Mouse (Mus musculus) forebrain, embryonic 11.5 days (tissue): ENCODE results near the gene Mlst8. TPM values are rescaled to one million over a fixed set of nuclear protein-coding genes. Genes with fewer than 3 reads are reported as not detected.
"Not testable (repeated sequence)": the region's sequence is repeated elsewhere in the genome, so short reads cannot be mapped to it uniquely, and the experiment has no call there.

ENCODE experiments used
- ATAC-seq: fragments of 200-750 bp; cut with Nextera tagmentation; replicated peaks from 2 replicates; pipeline ENCODE4 v1.8.0; 2017; ENCODE audit warnings: moderate TSS enrichment; ENCODE audit not compliant: low FRiP score
- DNase-seq: peaks from one replicate; pipeline ENCODE4 v3.0.0-alpha.2; 2017; ENCODE audit warnings: low spot score
- H3K27ac ChIP-seq: fragments of 300-500 bp; sonication (generic); 2 replicates; pipeline ENCODE4 v1.5.1; 2014; ENCODE audit warnings: low read depth, low read length
- H3K27me3 ChIP-seq: fragments of 300-500 bp; sonication (generic); 2 replicates; pipeline ENCODE4 v1.6.1; 2014; ENCODE audit warnings: mild to moderate bottlenecking, low read length, mixed read lengths; ENCODE audit not compliant: control insufficient read depth, insufficient read depth
- H3K36me3 ChIP-seq: fragments of 300-500 bp; sonication (generic); 2 replicates; pipeline ENCODE4 v1.6.1; 2014; ENCODE audit warnings: mild to moderate bottlenecking, low read length, moderate library complexity, mixed read lengths; ENCODE audit not compliant: control insufficient read depth, insufficient read depth
- H3K4me1 ChIP-seq: fragments of 300-500 bp; sonication (generic); replicated peaks from 2 replicates; pipeline ENCODE4 v1.6.1; 2014; ENCODE audit warnings: low read length, mixed read lengths; ENCODE audit not compliant: control insufficient read depth, insufficient read depth
- H3K4me2 ChIP-seq: fragments of 300-500 bp; sonication (generic); 2 replicates; pipeline ENCODE4 v1.6.1; 2014; ENCODE audit warnings: low read depth, mild to moderate bottlenecking, low read length, moderate library complexity, mixed read lengths; ENCODE audit not compliant: severe bottlenecking
- H3K4me3 ChIP-seq: fragments of 300-500 bp; sonication (generic); 2 replicates; pipeline ENCODE4 v1.5.1; 2014; ENCODE audit warnings: low read depth, low read length
- H3K9ac ChIP-seq: fragments of 300-500 bp; sonication (generic); 2 replicates; pipeline ENCODE4 v1.6.1; 2014; ENCODE audit warnings: low read length
- H3K9me3 ChIP-seq: fragments of 300-500 bp; sonication (generic); 2 replicates; pipeline ENCODE4 v1.6.1; 2016; ENCODE audit warnings: low read length, mixed read lengths; ENCODE audit not compliant: control insufficient read depth
- WGBS: fragments of 180-500 bp; shearing (Covaris S2); extraction: QIAGEN DNeasy Blood & Tissue Kit; methylation state at CpG from one replicate; pipeline ENCODE4 v1.1.7; 2014; 5-methylcytosine and 5-hydroxymethylcytosine counted together
- polyA plus RNA-seq: library from polyadenylated mRNA; unstranded; fragments of >200 nt; fragmentation: Nextera tagmentation; extraction: Ambion mirVana; gene quantifications from 2 replicates; pipeline ENCODE4 v1.2.1, GENCODE M21; 2014

The Mlst8 gene
- polyA plus RNA-seq, 1 experiment from 2014 or later: 34.0 TPM

- ATAC-seq (no peak), DNase-seq (no peak)
- Histone ChIP-seq H3K36me3 (peaks cover 4% of the 10 kb centered on the region; the same call in 1 of the 2 replicates), H3K9me3 (no peaks in the 10 kb centered on the region), H3K4me3 (no peak overlapping the region), H3K27me3 (no peaks in the 10 kb centered on the region), H3K4me1 (peaks cover 2% of the 10 kb centered on the region), H3K27ac (no peak overlapping the region), H3K9ac (no peak overlapping the region), H3K4me2 (no peak overlapping the region)
- 88% methylated on average over 14 of the region's 14 CpGs for WGBS
These were observed 49.5 kb downstream of the Mlst8 start for GRCm38 (mm10) chr17:24429201-24429983.

- ATAC-seq (no peak), DNase-seq (no peak)
- Histone ChIP-seq H3K27me3 (no peaks in the 10 kb centered on the region), H3K9ac (peak overlapping the region; percentile 90), H3K4me2 (peak overlapping the region; percentile 67), H3K27ac (peak overlapping the region; percentile 87), H3K4me1 (peaks cover 2% of the 10 kb centered on the region), H3K36me3 (peaks cover 16% of the 10 kb centered on the region), H3K4me3 (peak overlapping the region; percentile 71), H3K9me3 (no peaks in the 10 kb centered on the region)
- WGBS: 7% methylated on average over 8 of the region's 8 CpGs
These were observed 51.7 kb downstream of the Mlst8 start for GRCm38 (mm10) chr17:24427170-24427557.

- H3K9me3 ChIP-seq: no peaks in the 10 kb centered on the region
- peaks cover 2% of the 10 kb centered on the region for H3K4me1 ChIP-seq
- H3K36me3 ChIP-seq: peaks cover 16% of the 10 kb centered on the region
- peak within 1 kb of the TSS; percentile 71 for H3K4me3 ChIP-seq
- H3K9ac ChIP-seq: peak within 1 kb of the TSS; percentile 90
- WGBS: under 1% methylated on average over 48 of the region's 48 CpGs
- H3K27me3 ChIP-seq: no peaks in the 10 kb centered on the region
- peak; percentile 99 for ATAC-seq
- peak; percentile 96 for DNase-seq
- H3K4me2 ChIP-seq: peak within 1 kb of the TSS; percentile 67
- H3K27ac ChIP-seq: peak within 1 kb of the TSS; percentile 87
These were observed 52.3 kb downstream of the Mlst8 start, which contains the start of gene Eci1 for GRCm38 (mm10) chr17:24426471-24427169. TSS of gene Eci1 (plus strand) at chr17:24426641.

GRCm38 (mm10) chr17:24425905-24426304, 53.0 kb downstream of the Mlst8 start:
- no peak for DNase-seq
- 94% methylated on average over 7 of the region's 7 CpGs for WGBS

GRCm38 (mm10) chr17:24425326-24425725, 53.6 kb downstream of the Mlst8 start:
- 97% methylated on average over 5 of the region's 8 CpGs for WGBS
- not testable (repeated sequence) for H3K9me3 ChIP-seq, DNase-seq, H3K4me2 ChIP-seq, ATAC-seq, H3K4me1 ChIP-seq, H3K27ac ChIP-seq, H3K4me3 ChIP-seq, H3K27me3 ChIP-seq, H3K9ac ChIP-seq
- peaks cover 21% of the 10 kb centered on the region for H3K36me3 ChIP-seq

More at GRCm38 (mm10) chr17:24425905-24426304, 53.0 kb downstream of the Mlst8 start:
- no peaks in the 10 kb centered on the region for H3K27me3 ChIP-seq
- peaks cover 2% of the 10 kb centered on the region for H3K4me1 ChIP-seq
- H3K4me2 ChIP-seq: peak overlapping the region; percentile 67; the same call in 1 of the 2 replicates
- H3K4me3 ChIP-seq: no peak overlapping the region
- 0 out of 2 replicates have a peak, but pooled peaks have one; percentile 1 for ATAC-seq
- no peaks in the 10 kb centered on the region for H3K9me3 ChIP-seq
- peaks cover 18% of the 10 kb centered on the region for H3K36me3 ChIP-seq
- no peak overlapping the region for H3K9ac ChIP-seq
- no peak overlapping the region for H3K27ac ChIP-seq

- Histone ChIP-seq H3K36me3 (peaks cover 28% of the 10 kb centered on the region), H3K27ac (no peak overlapping the region), H3K9me3 (no peaks in the 10 kb centered on the region), H3K4me1 (peaks cover 2% of the 10 kb centered on the region), H3K9ac (no peak overlapping the region), H3K27me3 (no peaks in the 10 kb centered on the region), H3K4me2 (no peak overlapping the region), H3K4me3 (no peak overlapping the region)
- ATAC-seq (no peak), DNase-seq (no peak)
- 97% methylated on average over 5 of the region's 5 CpGs for WGBS
These were observed 54.4 kb downstream of the Mlst8 start for GRCm38 (mm10) chr17:24424489-24424888.

Other genes starting within 250 kb of the Mlst8 start
- gene Ccnf, start 227.6 kb downstream of the Mlst8 start, polyA plus RNA-seq: 117 and 120 TPM in 2 replicates
- not detected in 2 replicates for gene Abca17, start 128.0 kb downstream of the Mlst8 start, polyA plus RNA-seq
- gene Abca3, start 127.1 kb downstream of the Mlst8 start, polyA plus RNA-seq: 12.9 and 14.6 TPM in 2 replicates
- gene Rnps1, start 64.5 kb downstream of the Mlst8 start, polyA plus RNA-seq: 441 and 443 TPM in 2 replicates
- gene Eci1, start 52.4 kb downstream of the Mlst8 start, polyA plus RNA-seq: 59.7 and 68.7 TPM in 2 replicates
- 2.7 and 3.3 TPM in 2 replicates for gene Dnase1l2, start 36.0 kb downstream of the Mlst8 start, polyA plus RNA-seq
- gene E4f1, start 8.8 kb downstream of the Mlst8 start, polyA plus RNA-seq: 28.8 and 31.4 TPM in 2 replicates
- 72.1 and 73.4 TPM in 2 replicates for gene Pgp, start 8.7 kb downstream of the Mlst8 start, polyA plus RNA-seq
- 0.41 and 0.44 TPM in 2 replicates for gene Bricd5, start 5.2 kb downstream of the Mlst8 start, polyA plus RNA-seq
- 8.0 and 9.3 TPM in 2 replicates for gene Caskin1, start 9.5 kb upstream of the Mlst8 start, polyA plus RNA-seq
- gene Traf7, start 48.9 kb upstream of the Mlst8 start, polyA plus RNA-seq: 113 and 123 TPM in 2 replicates
- gene Rab26, start 55.1 kb upstream of the Mlst8 start, polyA plus RNA-seq: 1.8 and 2.7 TPM in 2 replicates
- gene Pkd1, start 70.8 kb upstream of the Mlst8 start, polyA plus RNA-seq: 19.0 and 23.9 TPM in 2 replicates
- gene Tsc2, start 153.6 kb upstream of the Mlst8 start, polyA plus RNA-seq: 77.6 and 87.4 TPM in 2 replicates
- 20.0 TPM in 2 replicates for gene Nthl1, start 153.6 kb upstream of the Mlst8 start, polyA plus RNA-seq
- gene Slc9a3r2, start 171.2 kb upstream of the Mlst8 start, polyA plus RNA-seq: 26.8 and 32.3 TPM in 2 replicates
- gene Npw, start 179.4 kb upstream of the Mlst8 start, polyA plus RNA-seq: 0.32 TPM in 1 of 2 replicates, not detected in the other
- gene Zfp598, start 190.6 kb upstream of the Mlst8 start, polyA plus RNA-seq: 37.6 and 38.4 TPM in 2 replicates
- gene Syngr3, start 210.9 kb upstream of the Mlst8 start, polyA plus RNA-seq: 14.0 and 17.0 TPM in 2 replicates
- 54.9 and 55.4 TPM in 2 replicates for gene Gfer, start 217.1 kb upstream of the Mlst8 start, polyA plus RNA-seq
- 1.7 and 1.9 TPM in 2 replicates for gene Noxo1, start 217.2 kb upstream of the Mlst8 start, polyA plus RNA-seq
- 111 and 127 TPM in 2 replicates for gene Tbl3, start 228.6 kb upstream of the Mlst8 start, polyA plus RNA-seq
- 0.36 and 0.81 TPM in 2 replicates for gene Rnf151, start 239.0 kb upstream of the Mlst8 start, polyA plus RNA-seq
- gene Rps2, start 239.0 kb upstream of the Mlst8 start, polyA plus RNA-seq: 1,407 and 1,469 TPM in 2 replicates
- 189 and 195 TPM in 2 replicates for gene Ndufb10, start 245.4 kb upstream of the Mlst8 start, polyA plus RNA-seq
- not detected in 2 replicates for gene Rpl3l, start 248.7 kb upstream of the Mlst8 start, polyA plus RNA-seq